ENCODE assay signal across 8 mouse cellular contexts in genomic region chr4:147231381-147231780, GRCm38 (mm10).
DNase-seq lines count a peak whose midpoint lies in the region; ATAC-seq and TF ChIP-seq lines count a peak whose summit lies in the region.
"Not testable (repeated sequence)": the region's sequence is repeated elsewhere in the genome, so short reads cannot be mapped to it uniquely, and the experiment has no call there.

No protein-coding gene starts in this region.

- DNase-seq in ES-CJ7 (ENCODE audit: low read depth, low spot score) (peak; percentile 80), ES-E14 (ENCODE audit: low read depth, low spot score) (peak; percentile 51), R1 (ENCODE audit: low read depth, low spot score) (peak; percentile 93), ZHBTc4 (ENCODE audit: low read depth, low spot score) (peak; percentile 73)
- peak; percentile 72 for DNase-seq in heart, adult 11 months
- DNase-seq in heart, embryonic 10.5 days (ENCODE audit: low spot score) = peak; percentile 66
- peak; percentile 3 for DNase-seq in lung, postnatal 0 days (ENCODE audit: low spot score)

- TF ChIP-seq CTCF in E14TG2a.4 (conservative IDR thresholded peaks at IDR 0.05; ENCODE audit: low read length); lung, postnatal 0 days (IDR thresholded peaks at IDR 0.05): not testable (repeated sequence)

- H3K27me3 ChIP-seq in E14TG2a.4 (ENCODE audit: insufficient read depth, low read length); heart, embryonic 10.5 days (ENCODE audit: insufficient read depth, poor library complexity, severe bottlenecking); lung, postnatal 0 days (replicated peaks; ENCODE audit: insufficient read depth, low read length): not testable (repeated sequence)

- peaks cover 25% of the 10 kb centered on the region for H3K4me1 ChIP-seq in E14TG2a.4 (replicated peaks; ENCODE audit: low read depth, low read length)
- not testable (repeated sequence) for H3K4me1 ChIP-seq in ES-E14 (ENCODE audit: control insufficient read depth in 2 of 2, insufficient read depth in 2 of 2, low read length in 2 of 2, poor library complexity in 1 of 2); heart, embryonic 10.5 days; lung, postnatal 0 days (ENCODE audit: insufficient read depth, low read depth, low read length)

- 79% methylated on average over 2 of the region's 2 CpGs for WGBS in heart, embryonic 10.5 days
- 70% methylated on average over 2 of the region's 2 CpGs for WGBS in lung, postnatal 0 days

- H3K4me3 ChIP-seq in E14TG2a.4 (replicated peaks; ENCODE audit: low read length) (peak overlapping the region; percentile 63), ES-E14 (ENCODE audit: insufficient read depth in 1 of 2, low read depth in 1 of 2, low read length in 2 of 2, poor library complexity in 1 of 2, severe bottlenecking in 1 of 2) (peak overlapping the region in 1 of 2 experiments; percentile 51; a peak in 2 of 4 replicates)
- H3K4me3 ChIP-seq in heart, embryonic 10.5 days; lung, postnatal 0 days (ENCODE audit: low read depth, low read length): not testable (repeated sequence)

- ATAC-seq in lung, postnatal 0 days = not testable (repeated sequence)

- H3K4me2 ChIP-seq in lung, postnatal 0 days (replicated peaks; ENCODE audit: low read depth, low read length) = not testable (repeated sequence)

- in situ Hi-C loops in ES-E14 (cut with MboI; ENCODE audit: low sequenced_read_pairs in 2 of 2, unreplicated experiment in 2 of 2) = not testable (repeated sequence)

- H3K9ac ChIP-seq in ES-E14 (ENCODE audit: insufficient read depth, low read depth, low read length, poor library complexity, severe bottlenecking); lung, postnatal 0 days (replicated peaks; ENCODE audit: low read depth): not testable (repeated sequence)

- H3K36me3 ChIP-seq in E14TG2a.4 (ENCODE audit: insufficient read depth, low read length) = peaks cover 41% of the 10 kb centered on the region
- H3K36me3 ChIP-seq in ES-E14 (ENCODE audit: control insufficient read depth, insufficient read depth, low read length, poor library complexity, severe bottlenecking); heart, embryonic 10.5 days; lung, postnatal 0 days (ENCODE audit: insufficient read depth, low read length): not testable (repeated sequence)

- not testable (repeated sequence) for H3K27ac ChIP-seq in ES-E14 (ENCODE audit: insufficient read depth, low read depth, low read length, poor library complexity, severe bottlenecking); heart, embryonic 10.5 days; lung, postnatal 0 days (ENCODE audit: low read length)

- not testable (repeated sequence) for H3K9me3 ChIP-seq in E14TG2a.4 (ENCODE audit: low read length); ES-E14 (ENCODE audit: control insufficient read depth, insufficient read depth, low read depth, low read length)
- H3K9me3 ChIP-seq in heart, embryonic 10.5 days = peaks cover 28% of the 10 kb centered on the region
- H3K9me3 ChIP-seq in lung, postnatal 0 days (ENCODE audit: low read length) = peaks cover 15% of the 10 kb centered on the region; the same call in 1 of the 2 replicates

- not testable (repeated sequence) for TF ChIP-seq EP300 in lung, postnatal 0 days (IDR thresholded peaks at IDR 0.05)

Comparison
In these comparisons a context has a peak if more than half of its experiments do, and no peak if none do; other contexts are left out.
1. DNase-seq: peak in every context shown above with its lines; median percentile 93 in R1; 80 in ES-CJ7; 73 in ZHBTc4; 72 in heart, adult 11 months; 66 in heart, embryonic 10.5 days; 51 in ES-E14; 3 in lung, postnatal 0 days.